Mouse (Mus musculus) activated CD4-positive, CD25-positive, alpha-beta regulatory T cell, adult 4 months (primary cell): ENCODE data around the gene Stx1b. TPM values are rescaled to one million over a fixed set of nuclear protein-coding genes. Genes with fewer than 3 reads are reported as not detected.
"Not testable (repeated sequence)": the region's sequence is repeated elsewhere in the genome, so short reads cannot be mapped to it uniquely, and the experiment has no call there.

Experiments
- ATAC-seq: one replicate; pipeline ENCODE4 v1.8.0; 2017
- polyA plus RNA-seq, 2 experiments: library from polyadenylated mRNA; unstranded; fragments of 100-300 nt; shearing (Covaris generic); gene quantifications; one replicate each; pipeline ENCODE4 v1.2.1; 2017

Gene Stx1b
- polyA plus RNA-seq, result under 1 TPM in 1 of 2 experiments, not detected in 1; 0.62 TPM

DNA sequence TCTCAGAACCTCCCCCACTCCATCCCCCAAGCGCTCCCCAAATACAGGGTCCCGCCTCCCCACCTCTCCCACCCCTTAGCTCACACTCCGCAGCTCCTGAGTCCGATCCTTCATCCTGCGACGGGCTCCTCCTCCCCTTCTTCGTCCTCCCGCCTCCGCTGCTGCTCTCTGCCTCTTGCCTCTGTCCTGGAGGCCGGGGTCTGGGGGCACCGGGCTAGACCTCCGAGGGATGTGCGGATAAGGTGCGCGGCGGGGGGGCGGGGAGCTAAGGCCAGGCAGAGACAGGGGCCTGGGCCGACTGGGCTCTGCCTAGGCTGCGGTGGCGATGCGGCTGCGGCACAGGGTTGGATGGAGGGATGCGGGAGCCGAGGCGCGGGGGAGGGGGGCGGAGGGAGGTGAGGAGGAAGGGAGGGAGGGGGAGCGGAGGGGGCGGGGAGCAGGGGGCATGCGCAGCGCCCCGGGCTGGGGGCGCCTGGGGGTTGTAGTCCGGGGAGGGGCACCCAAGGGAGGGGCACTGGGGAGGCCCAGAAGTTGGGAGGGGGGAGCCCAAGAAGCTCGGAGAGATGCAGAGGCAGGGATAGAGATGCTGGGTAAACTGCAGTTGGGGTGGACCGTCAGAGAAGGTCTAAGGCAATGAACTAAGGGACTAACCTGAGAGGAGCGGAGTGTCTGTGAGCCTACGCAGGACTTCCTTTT lies at the start of gene Stx1b, which contains the start of gene Stx4a:
Stx1b (minus strand) TSS at position 374 of the 696 bp plus-strand sequence.
Stx4a (plus strand) TSS at position 119 of the 696 bp plus-strand sequence.
- no peak for ATAC-seq

DNA sequence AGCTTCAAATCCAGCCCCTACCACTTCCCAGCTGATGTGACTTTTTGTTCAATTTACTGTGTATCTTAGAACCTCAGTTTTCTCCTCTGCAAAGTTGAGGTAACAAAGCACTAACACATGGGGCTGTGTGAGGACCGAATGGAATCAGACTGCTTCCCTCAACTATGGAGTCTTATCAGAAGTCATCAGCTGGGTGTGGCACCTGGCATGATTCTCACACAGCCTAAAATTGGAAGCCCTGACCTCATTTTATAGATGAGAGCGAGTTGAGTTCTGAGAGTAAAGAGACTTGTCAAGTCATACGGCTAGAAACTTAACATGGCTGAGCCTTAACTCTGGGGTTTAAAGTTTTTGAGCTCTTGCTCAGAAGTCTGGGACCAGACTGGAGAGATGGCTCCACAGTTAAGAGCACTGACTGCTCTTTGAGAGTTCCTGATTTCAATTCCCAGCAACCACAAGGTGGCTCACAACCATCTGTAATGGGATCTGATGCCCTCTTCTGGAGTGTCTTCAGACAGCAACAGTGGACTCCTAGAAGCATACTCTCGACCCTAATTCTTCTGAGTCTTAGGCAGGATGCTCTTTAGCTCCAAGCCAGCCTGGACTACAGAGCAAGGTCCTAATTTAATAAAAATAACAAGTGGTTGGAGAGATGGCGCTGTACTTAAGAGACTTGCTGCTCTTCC lies 45.9 kb upstream of the Stx1b start:
- no peak for ATAC-seq

DNA sequence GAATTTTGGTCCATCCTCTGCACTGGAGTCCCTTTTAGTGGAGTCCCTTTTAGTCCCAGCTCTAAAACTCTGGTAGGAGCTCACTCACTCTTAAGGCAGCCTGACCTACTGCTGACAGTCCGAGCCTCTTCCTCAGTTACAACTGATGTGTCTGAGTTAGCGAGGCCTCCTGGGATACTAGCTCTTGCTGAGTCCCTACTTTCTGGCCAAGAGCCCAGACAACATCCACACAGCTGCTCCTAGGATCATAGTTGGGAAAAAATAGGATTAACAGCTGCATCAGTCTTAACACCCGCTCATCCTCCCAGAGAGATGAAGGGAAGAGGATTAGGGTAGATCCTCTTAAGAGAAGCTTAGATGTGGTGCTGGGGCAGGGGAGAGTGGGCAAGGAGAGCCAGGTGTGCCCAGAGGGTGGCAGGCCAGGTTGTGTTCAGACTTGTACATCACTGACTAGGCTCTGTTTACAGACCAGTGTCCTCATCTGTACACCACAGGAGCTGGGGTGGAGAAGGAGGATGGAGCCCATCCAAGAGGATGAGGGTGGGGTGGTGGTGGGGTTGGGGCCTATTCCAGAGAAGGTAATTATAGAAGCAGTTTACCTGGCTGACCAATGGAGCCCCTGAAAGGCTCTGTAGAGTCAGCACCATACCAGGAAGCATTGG lies 44.9 kb upstream of the Stx1b start:
- ATAC-seq, result no peak

DNA sequence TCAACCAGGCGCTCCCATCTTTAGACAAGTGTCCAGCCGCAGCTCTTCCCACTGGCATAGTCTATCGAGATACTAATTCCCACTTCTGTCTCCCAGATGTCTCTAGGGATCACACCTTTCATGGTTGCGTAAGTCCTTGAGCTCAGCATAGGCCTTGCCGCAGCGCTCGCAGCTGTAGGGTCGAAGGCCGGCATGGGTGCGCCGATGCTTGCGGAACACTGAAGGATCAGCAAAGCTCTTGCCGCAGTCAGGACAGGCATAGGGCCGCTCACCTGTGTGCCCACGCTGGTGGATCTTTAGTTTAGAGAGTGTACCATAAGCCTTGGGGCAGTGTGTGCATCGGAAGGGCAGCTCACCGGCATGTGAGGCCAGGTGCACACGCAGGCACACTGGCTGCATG lies 43.3 kb upstream of the Stx1b start:
- ATAC-seq, result no peak

DNA sequence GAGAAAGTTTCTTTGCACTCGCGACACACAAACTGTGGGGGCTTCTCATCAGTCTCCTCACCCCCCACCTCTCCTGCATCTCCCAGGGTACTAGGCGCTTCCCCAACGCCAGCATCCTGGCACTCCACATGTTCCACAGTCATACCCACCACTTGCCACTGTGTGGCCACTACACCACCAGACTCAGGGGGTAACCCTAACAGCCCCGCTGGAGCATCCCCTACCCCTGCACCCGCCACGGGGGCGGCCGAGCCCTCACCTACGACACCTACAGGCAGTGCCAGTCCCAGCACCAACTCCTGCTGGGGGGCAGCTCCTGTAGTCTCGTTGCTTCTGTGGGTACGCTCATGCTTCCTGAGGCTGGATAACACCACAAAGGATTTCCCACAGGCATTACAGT lies 42.1 kb upstream of the Stx1b start:
- ATAC-seq, result no peak

DNA sequence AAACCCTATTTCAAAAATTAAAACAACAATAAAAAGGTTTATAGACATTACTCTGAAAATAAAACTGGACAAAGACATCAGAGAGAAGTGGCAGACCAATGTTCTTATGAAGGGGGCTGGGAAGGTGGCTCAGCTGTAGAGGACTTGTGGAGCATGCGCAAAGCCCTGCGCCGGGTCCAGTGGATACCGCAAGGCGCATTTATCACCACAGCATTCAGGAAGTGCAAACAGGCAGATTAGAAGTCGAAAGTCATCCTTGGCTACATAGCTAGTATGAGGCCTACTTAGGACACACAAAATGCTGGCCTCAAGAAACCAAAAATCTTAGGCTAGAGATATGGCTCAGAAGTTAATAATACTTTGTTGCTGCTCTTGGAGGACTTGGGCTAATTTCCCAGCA lies 33.9 kb upstream of the Stx1b start:
- ATAC-seq, result no peak

DNA sequence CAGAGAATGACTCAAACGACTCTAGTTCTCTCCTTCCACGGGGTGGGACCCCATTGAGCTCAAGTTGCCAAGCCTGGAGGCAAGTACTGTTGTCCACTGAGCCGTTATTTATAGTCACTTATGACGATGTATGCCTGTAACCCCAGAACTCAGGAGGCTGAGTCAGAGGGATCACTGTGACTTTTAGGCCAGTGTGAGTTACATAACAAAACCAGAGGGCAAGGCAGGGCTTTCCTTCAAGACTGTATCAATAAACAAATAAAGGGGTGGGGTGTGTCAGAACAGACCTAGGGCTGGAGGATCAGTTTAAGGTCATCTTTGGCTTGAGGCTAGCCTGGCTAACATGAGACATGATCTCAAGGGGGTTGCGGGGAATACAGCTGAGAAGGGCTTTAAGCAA lies 26.6 kb upstream of the Stx1b start:
- no peak for ATAC-seq

DNA sequence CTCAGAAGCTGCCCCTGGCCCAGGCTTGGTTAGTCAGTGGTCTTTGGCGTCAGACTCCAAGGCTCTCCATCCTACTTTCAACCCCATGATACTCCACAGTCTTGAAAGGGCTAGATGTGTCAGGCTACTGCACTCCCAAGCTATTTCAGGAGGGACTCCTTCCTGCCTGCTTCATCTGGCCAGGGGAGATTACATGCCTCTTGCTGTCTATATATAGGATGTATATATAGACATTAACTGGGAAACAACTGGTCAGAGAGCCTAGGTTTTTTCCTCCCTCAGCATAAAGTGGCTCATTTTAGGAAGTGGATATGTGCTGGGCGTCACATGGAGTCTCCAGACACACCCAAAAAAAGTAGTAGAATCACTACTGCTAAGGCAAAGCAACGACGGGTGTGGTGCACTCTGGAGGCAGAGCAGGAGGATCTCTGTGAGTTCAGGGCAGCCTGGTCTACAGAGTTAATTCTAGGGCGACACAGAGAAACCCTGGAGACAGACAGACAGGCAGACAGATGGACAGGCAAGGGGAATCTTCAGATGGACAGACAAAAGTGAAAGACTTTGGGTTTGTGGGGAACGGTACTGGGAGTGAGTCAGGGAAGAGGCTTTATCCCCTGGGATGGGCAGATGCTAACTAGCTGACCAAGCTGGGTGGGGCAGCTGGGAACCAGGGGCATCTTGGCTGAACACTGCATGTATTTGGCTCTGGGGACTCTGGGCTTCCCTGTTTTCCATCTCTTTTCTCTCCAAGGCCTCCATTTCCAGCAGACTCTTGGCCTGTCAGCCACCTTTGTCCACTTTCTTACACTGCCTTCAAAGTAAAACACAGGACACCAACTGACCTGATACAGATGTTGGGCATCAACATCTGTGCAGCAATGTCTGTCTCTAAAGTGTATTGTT lies 25.9 kb upstream of the Stx1b start:
- ATAC-seq, result no peak

DNA sequence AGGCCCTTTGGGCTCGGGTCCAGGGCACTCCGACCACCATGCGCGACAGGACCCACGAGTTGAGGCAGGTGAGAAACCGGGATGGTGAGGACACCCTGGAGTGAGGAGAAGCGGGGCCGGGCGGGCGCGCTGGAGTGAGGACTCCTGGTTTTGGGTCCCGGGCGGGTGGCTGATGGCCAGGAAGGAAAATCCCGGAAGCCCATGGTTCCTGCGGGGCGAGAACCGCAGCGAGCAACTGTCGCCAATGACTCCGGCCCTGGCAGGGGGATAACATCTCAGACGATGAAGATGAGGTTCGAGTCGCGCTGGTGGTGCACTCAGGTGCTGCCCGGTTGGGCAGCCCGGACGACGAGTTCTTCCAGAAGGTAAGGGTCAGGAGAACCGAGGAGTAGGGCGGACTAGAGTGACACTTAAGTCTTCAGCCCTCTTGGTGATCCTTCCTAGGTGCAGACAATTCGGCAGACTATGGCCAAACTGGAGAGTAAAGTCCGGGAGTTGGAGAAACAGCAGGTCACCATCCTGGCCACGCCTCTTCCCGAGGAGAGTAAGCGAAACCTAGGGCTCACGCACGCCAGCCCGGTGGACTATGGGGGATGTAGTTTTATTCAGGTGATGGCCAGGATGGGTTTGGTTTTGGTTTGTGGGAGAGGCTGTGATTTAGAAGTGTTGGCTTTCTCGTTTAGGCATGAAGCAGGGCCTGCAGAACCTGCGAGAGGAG lies 17.8 kb upstream of the Stx1b start:
- ATAC-seq, result peak; percentile 66

DNA sequence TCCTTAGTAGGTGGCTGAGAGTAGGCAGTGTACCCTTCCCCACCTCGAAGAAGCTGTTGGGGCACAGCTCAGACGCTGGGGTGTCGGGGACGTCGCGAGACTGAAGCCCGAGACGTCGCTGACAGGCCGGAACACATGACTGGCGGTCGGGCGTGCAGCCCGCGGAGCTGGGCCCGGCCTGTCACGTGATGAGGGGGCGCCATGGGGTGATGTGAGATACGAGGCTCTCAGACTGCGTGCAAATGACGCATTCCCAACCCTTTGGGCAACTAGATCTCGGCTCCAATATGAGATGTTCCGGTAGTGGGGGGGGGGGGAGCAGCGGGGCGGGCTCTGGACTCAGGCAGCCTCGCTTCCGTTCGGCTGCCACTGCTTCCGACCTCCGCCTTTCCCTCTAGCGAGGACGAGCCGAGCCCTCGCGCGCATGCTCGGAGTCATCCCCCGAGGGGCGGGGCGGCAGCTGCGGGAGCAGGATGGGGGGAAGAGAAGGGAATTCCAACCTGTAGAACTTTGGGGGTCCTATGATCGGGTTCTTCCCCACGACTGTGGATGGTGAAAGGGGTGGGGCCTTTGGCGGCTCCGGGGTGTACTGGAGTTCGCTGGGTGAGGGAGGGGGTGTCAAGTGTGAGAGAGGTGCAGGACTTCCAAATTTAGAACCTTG lies 17.1 kb upstream of the Stx1b start:
- peak; percentile 73 for ATAC-seq

DNA sequence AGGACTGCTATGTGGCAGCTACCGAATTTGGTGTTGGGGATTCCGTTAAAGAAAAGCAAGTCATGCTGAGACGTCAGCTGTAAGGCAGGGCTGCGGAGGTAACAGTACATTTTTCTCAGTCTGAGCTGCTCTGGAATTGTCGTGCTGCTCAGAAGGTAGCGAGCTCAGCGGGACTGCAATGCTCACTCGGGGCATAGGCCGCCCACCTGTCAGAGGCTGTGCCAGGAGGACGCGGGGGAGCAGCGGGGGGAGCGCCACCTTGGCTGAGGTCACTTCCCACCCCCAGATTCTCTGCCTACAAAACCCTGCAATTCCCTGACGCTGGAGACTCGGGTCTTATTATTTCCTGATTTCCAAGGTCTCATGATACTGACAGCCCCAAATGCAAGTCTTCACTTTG lies 16.5 kb upstream of the Stx1b start:
- peak; percentile 9 for ATAC-seq

DNA sequence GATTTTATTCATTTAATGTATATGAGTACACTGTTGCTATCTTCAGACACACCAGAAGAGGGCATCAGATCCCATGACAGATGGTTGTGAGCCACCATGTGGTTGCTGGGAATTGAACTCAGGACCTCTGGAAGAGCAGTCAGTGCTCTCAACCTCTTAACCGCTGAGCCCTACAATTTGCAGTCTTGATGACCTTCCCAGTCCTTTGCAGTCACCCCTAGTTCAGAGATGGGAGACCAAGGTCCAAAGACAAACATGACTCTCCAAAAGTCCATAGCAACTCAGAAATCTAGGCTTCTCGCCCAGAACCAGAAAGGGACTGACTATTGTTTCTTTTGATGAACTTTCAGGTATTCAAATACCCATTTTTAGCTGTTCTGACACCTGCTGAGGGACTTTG lies 15.7 kb upstream of the Stx1b start:
- ATAC-seq, result not testable (repeated sequence)

DNA sequence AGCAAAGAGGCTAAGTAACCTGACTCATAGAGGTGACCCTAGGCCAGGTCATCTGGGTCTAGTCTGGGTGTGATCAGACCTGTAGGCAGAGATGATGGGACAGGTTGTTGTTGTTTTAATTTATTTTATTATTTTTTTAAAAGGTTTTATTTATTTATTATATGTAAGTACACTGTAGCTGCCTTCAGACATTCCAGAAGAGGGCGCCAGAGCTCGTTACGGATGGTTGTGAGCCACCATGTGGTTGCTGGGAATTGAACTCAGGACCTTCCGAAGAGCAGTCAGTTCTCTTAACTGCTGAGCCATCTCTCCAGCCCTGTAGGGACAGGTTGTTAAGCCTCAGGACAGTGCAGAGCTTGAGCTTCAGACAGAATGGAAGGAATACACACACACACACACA lies 13.5 kb upstream of the Stx1b start:
- ATAC-seq, result not testable (repeated sequence)

DNA sequence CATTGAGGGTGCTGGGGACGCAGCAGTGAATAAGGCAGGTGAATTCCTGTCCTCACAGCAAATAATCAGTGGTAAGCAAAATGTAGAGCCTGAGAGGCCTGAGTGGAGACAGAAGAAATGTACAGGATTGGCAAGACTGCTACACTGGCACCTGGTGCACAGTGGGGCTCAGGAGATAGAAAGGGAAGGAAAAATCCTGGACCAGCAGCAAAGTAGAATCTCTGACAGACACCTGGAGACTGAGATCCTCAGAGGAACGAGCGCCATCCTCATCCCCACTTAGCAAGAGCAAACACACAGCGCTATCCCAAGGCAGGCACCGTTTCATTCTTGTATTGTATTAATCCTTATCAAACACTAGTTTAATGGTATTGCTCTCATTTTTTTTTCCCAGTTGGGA lies 13.1 kb upstream of the Stx1b start:
- no peak for ATAC-seq

DNA sequence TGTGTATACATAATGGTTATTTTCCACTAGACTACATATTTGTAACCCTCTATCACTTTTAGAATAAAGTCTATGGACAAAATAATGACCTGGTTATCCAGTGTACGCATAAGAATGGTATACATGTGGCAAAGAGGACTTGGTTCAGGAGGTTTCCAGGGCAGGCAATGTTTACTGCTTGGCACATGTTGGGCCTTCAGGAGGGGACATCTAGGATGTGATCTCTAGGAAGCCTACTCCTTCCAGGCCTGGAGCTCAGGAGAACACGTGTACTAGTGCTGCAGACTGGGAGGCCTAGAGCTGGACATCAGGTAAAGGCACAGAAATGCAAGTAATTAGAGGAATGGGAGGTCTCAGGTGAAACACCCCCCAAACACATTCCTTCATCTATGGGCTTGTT lies 11.2 kb upstream of the Stx1b start:
- ATAC-seq, result no peak

DNA sequence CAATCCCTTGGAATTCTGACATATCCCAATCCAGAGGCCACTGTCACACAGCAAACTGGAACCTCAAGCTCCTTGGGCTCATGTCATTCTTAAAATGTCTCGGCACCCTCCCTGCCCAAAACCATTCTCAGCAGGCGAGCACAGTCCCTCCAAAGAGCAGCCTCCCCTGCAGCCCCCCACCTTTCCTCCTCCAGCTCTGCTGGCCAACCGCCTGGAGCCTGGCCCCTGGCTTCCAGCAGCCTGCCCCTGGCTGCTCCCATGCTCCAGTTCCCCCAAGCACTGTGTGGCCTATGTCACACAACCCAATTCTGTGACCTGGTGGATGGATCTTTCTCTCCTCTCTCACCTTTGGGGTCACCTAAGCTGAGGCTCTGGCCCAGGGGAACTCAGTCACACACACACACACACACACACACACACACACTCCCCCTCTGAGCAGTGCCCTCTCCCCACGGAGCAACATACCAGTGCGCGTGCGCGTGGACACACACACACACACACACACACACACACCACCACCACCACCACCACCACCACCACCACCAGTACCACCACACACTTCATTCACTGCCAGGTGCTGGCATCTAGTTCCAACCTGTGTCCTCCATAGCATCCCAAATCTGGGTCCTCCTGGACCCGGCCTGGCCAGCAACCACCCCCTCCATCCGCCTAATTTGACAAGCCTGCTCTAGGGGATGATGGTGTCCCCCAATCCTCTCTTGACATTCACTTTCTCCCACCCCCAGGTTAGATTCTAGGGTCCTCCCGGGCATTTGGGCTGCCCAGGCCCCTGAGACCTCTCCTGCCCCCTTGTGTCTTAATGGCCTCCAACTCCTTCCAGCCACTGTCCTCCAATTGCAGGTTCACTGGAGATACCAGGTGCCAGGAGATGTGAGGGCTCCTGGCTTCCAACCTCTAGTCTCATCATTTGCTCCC lies 845 bp downstream of the Stx1b start:
- ATAC-seq, result no peak

DNA sequence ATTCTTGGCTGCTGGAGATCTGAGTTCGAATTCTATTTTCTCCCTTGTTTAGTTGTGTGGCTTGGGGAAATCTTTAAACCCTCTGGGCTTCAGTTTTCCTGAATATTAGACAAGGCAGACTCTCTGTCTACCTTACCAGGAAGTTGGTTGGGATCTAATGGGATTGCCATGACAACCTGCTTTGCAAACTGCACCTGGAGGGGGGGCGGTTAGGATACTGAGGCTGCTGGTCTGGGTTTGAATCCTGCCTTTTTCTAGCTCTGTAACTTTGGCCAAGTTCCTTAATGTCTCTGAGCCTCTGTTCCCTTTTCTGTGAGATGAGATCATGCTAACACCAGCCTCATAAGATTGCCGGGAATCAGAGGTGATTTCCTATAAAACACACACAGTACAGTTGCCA lies 1.9 kb downstream of the Stx1b start:
- ATAC-seq, result no peak

DNA sequence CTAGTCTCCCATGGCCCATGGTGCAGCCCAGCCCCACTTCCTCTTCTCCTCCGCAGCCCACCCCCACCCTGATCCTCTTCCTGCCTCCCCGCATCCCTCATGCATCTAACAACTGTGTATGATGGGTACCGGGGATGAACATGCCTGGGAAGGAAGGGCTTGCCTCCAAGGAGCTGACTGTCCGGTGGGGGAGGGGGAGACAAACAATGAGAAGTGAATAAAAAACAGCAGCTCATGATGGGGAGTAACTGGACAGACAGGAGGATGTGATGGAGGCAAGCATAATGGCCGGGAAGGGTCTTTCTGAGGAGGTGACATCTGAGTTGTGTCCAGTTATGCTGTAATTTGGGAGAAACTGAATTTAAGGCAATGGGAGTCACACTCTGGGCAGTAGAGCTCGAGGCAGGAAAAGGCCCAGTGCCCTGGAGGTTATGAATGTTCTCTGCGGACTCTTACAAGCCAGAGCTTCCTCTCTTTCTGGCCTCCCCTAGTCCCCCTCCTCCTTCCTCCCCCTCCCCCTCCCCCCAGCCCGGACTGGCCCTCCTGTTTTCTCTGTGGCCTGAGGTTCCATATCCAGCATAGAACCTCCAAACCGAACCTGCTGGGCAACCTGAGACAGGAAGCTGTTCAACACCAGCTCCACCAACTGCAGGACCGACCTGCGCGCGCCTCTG lies 3.4 kb downstream of the Stx1b start:
- ATAC-seq, result no peak

DNA sequence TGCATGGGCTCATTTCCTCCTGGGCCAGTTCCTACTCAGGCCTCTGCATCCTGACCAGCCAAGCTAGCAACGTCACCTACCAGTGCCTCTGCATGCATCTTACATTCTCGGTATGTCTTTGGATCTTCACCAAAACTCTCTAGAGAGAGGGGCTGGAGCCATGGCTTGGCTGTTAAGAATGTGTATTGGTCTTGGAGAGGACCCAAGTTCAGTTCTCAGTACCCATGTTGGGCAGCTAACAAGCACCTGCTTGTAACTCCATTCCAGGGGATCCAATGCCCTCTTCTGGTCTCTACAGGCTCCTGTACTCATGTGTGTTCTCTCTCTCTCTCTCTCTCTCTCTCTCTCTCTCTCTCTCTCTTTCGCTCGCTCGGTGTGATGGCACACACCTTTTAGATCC lies 6.6 kb downstream of the Stx1b start:
- ATAC-seq, result no peak

DNA sequence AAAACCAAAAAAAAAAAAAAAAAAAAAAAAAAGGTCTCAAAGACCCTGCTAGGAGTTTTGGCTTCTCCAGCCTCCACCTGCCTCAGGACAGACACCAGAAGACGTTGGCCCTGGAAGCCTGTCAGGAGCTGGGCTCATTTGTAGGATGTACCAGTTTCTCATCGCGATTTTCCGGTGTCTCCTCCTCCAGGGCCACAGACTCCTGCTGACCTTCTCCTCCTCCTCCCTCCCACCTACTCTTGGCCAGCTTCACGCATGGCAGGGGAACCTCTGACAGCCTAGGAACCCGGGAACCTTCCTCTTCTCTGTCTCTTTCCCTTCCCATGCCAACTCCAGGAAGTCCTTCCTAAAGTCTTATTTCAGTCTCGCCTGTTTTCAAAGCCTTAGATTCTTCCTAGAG lies 7.3 kb downstream of the Stx1b start:
- ATAC-seq, result no peak
